Comparison of ENCODE assay signal across 18 mouse cellular contexts in the genomic region with DNA sequence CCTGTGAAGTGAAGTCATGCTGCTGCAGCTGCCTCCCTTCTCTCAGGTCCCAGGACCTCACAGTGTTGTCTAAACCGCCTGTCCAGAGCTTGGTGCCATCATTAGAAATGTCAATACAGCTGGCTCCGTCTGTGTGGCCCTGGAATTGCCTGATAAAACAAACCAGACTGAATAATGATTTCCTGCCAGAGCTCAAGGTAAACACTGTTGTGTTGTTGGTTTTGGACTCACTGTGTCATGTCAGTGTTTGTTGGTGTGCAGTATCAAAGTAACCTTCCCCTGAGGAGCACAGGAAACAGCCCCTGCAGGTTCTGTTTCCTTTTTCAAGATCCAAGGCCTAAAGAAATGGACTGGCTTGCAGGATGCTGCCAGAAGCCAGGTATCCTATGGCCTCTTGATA.
DNase-seq lines count a peak whose midpoint lies in the region; ATAC-seq and TF ChIP-seq lines count a peak whose summit lies in the region.
"Had no signal": no experiment of that assay in that cellular context is flagged by ENCODE, and none has a peak within 500 bp of the region (broad histone marks: within the 10 kb centered on the region; RNA-seq: fewer than 3 reads in every experiment).

No protein-coding gene starts in this region.

- WGBS in heart, embryonic 14.5 days: 57% methylated on average over 2 of the region's 2 CpGs
- WGBS in intestine, postnatal 0 days: 51% methylated on average over 2 of the region's 2 CpGs
- WGBS in lung, postnatal 0 days: 32% methylated on average over 2 of the region's 2 CpGs
- 54% methylated on average over 2 of the region's 2 CpGs for WGBS in hindbrain, embryonic 16.5 days

- no peak for TF ChIP-seq CTCF in intestine, postnatal 0 days (IDR thresholded peaks at IDR 0.05; ENCODE audit: low read depth)
- no peak for TF ChIP-seq CTCF in lung, postnatal 0 days (IDR thresholded peaks at IDR 0.05)

- H3K4me2 ChIP-seq in heart, embryonic 14.5 days (ENCODE audit: low read length): no peak overlapping the region
- H3K4me2 ChIP-seq in intestine, postnatal 0 days (replicated peaks; ENCODE audit: low read depth): no peak overlapping the region
- no peak overlapping the region for H3K4me2 ChIP-seq in lung, postnatal 0 days (replicated peaks; ENCODE audit: low read depth, low read length)
- H3K4me2 ChIP-seq in hindbrain, embryonic 16.5 days (ENCODE audit: low read length): no peak overlapping the region
- H3K4me2 ChIP-seq: hindbrain, embryonic 12.5 days; neural tube, embryonic 15.5 days had no signal

- ATAC-seq in heart, embryonic 14.5 days (ENCODE audit: insufficient number of reproducible peaks, insufficient read depth, low FRiP score, low read depth): peak; percentile 72
- ATAC-seq in intestine, postnatal 0 days: 0 out of 2 replicates have a peak, but pooled peaks have one; percentile 26
- ATAC-seq in lung, postnatal 0 days: peak; percentile 61
- ATAC-seq in cerebellum, adult (ENCODE audit: insufficient number of reproducible peaks, low FRiP score, low TSS enrichment): no peak
- no peak for ATAC-seq in hindbrain, embryonic 16.5 days
- ATAC-seq: forebrain, embryonic 16.5 days had no signal

- H3K36me3 ChIP-seq in heart, embryonic 14.5 days (ENCODE audit: control insufficient read depth, insufficient read depth, low read length): peaks cover 22% of the 10 kb centered on the region
- peaks cover 44% of the 10 kb centered on the region; the same call in 1 of the 2 replicates for H3K36me3 ChIP-seq in intestine, postnatal 0 days (ENCODE audit: control insufficient read depth, insufficient read depth)
- H3K36me3 ChIP-seq in lung, postnatal 0 days (ENCODE audit: insufficient read depth, low read length): peaks cover 21% of the 10 kb centered on the region; the same call in 1 of the 2 replicates
- peaks cover 23% of the 10 kb centered on the region for H3K36me3 ChIP-seq in hindbrain, embryonic 16.5 days (ENCODE audit: control insufficient read depth, insufficient read depth, low read length)

- no peak overlapping the region for H3K9ac ChIP-seq in heart, embryonic 14.5 days (ENCODE audit: low read length)
- no peak overlapping the region for H3K9ac ChIP-seq in intestine, postnatal 0 days (ENCODE audit: low read depth, low read length)
- H3K9ac ChIP-seq in lung, postnatal 0 days (replicated peaks; ENCODE audit: low read depth): no peak overlapping the region
- no peak overlapping the region for H3K9ac ChIP-seq in hindbrain, embryonic 16.5 days (ENCODE audit: low read depth, low read length)
- H3K9ac ChIP-seq: hindbrain, embryonic 12.5 days; neural tube, embryonic 15.5 days had no signal

- H3K9me3 ChIP-seq in heart, embryonic 14.5 days (ENCODE audit: control insufficient read depth, low read length): no peaks in the 10 kb centered on the region
- H3K9me3 ChIP-seq in intestine, postnatal 0 days (ENCODE audit: control insufficient read depth): no peaks in the 10 kb centered on the region
- H3K9me3 ChIP-seq in lung, postnatal 0 days (ENCODE audit: low read length): no peaks in the 10 kb centered on the region
- no peaks in the 10 kb centered on the region for H3K9me3 ChIP-seq in hindbrain, embryonic 16.5 days (ENCODE audit: control insufficient read depth, low read length)
- H3K9me3 ChIP-seq: hindbrain, embryonic 12.5 days; neural tube, embryonic 15.5 days had no signal

- intact Hi-C loops in heart, postnatal 10 days (cut with DNase I): no loop called here

- no peak for DNase-seq in heart, postnatal 10 days
- peak; percentile 49 for DNase-seq in embryo, embryonic 10 days (ENCODE audit: low spot score)
- peak; percentile 6 for DNase-seq in lung, postnatal 0 days (ENCODE audit: low spot score)
- no peak for DNase-seq in thymus, postnatal 36 days
- DNase-seq: cerebellum, adult 18-20 months; gastrocnemius, postnatal 10 days; kidney, adult 2 months; kidney, postnatal 4 days; layer of hippocampus, postnatal 36 days; right cerebral cortex, adult 18-20 months; thymus, adult 18-20 months had no signal

- H3K4me3 ChIP-seq in heart, embryonic 14.5 days (ENCODE audit: control insufficient read depth in 1 of 2, insufficient read depth in 1 of 2, low read depth in 1 of 2, low read length in 2 of 2): no peak overlapping the region
- no peak overlapping the region for H3K4me3 ChIP-seq in intestine, postnatal 0 days (ENCODE audit: low read depth, low read length)
- no peak overlapping the region for H3K4me3 ChIP-seq in lung, postnatal 0 days (ENCODE audit: low read depth, low read length)
- no peak overlapping the region for H3K4me3 ChIP-seq in hindbrain, embryonic 16.5 days (ENCODE audit: low read length)
- H3K4me3 ChIP-seq: hindbrain, embryonic 12.5 days; neural tube, embryonic 15.5 days had no signal

- H3K27me3 ChIP-seq in heart, embryonic 14.5 days (ENCODE audit: control insufficient read depth, insufficient read depth, low read length): no peaks in the 10 kb centered on the region
- no peaks in the 10 kb centered on the region for H3K27me3 ChIP-seq in intestine, postnatal 0 days (replicated peaks; ENCODE audit: control insufficient read depth, insufficient read depth, low read length)
- no peaks in the 10 kb centered on the region for H3K27me3 ChIP-seq in lung, postnatal 0 days (replicated peaks; ENCODE audit: insufficient read depth, low read length)
- no peaks in the 10 kb centered on the region for H3K27me3 ChIP-seq in hindbrain, embryonic 16.5 days (replicated peaks; ENCODE audit: control insufficient read depth, insufficient read depth, low read length)
- H3K27me3 ChIP-seq: hindbrain, embryonic 12.5 days; neural tube, embryonic 15.5 days had no signal

- TF ChIP-seq EP300 in lung, postnatal 0 days (IDR thresholded peaks at IDR 0.05): peak; percentile 56

- H3K27ac ChIP-seq in heart, embryonic 14.5 days (replicated peaks in 1 of 2; ENCODE audit: control insufficient read depth in 1 of 2, insufficient read depth in 1 of 2, low read depth in 2 of 2, low read length in 2 of 2): no peak overlapping the region
- no peak overlapping the region; the same call in 1 of the 2 replicates for H3K27ac ChIP-seq in intestine, postnatal 0 days (ENCODE audit: low read depth, low read length)
- no peak overlapping the region for H3K27ac ChIP-seq in lung, postnatal 0 days (ENCODE audit: low read length)
- no peak overlapping the region for H3K27ac ChIP-seq in hindbrain, embryonic 16.5 days (ENCODE audit: low read depth, low read length)
- H3K27ac ChIP-seq: hindbrain, embryonic 12.5 days; neural tube, embryonic 15.5 days had no signal

- H3K4me1 ChIP-seq in heart, embryonic 14.5 days (ENCODE audit: control insufficient read depth in 2 of 2, insufficient read depth in 2 of 2, low read length in 2 of 2): peaks cover 6 to 13% of the 10 kb centered on the region in 2 experiments; a peak in 2 of 4 replicates
- no peaks in the 10 kb centered on the region for H3K4me1 ChIP-seq in intestine, postnatal 0 days (replicated peaks; ENCODE audit: control insufficient read depth, insufficient read depth, low read length)
- H3K4me1 ChIP-seq in lung, postnatal 0 days (ENCODE audit: insufficient read depth, low read depth, low read length): no peaks in the 10 kb centered on the region
- H3K4me1 ChIP-seq in hindbrain, embryonic 16.5 days (ENCODE audit: control insufficient read depth, insufficient read depth, low read depth, low read length): no peaks in the 10 kb centered on the region
- H3K4me1 ChIP-seq: hindbrain, embryonic 12.5 days; neural tube, embryonic 15.5 days had no signal

Comparison
In these comparisons a context has a peak if more than half of its experiments do, and no peak if none do; other contexts are left out.
1. ATAC-seq: peak in heart, embryonic 14.5 days (single experiment), intestine, postnatal 0 days (single experiment) and lung, postnatal 0 days (single experiment); none in cerebellum, adult (single experiment) and hindbrain, embryonic 16.5 days (single experiment).
2. DNase-seq: peak in embryo, embryonic 10 days (single experiment) and lung, postnatal 0 days (single experiment); none in heart, postnatal 10 days (0 of 2) and thymus, postnatal 36 days (0 of 2).